Mouse (Mus musculus) left cerebral cortex, adult 9 months (tissue): ENCODE results near the gene Pfdn6.
"Not testable (repeated sequence)": the region's sequence is repeated elsewhere in the genome, so short reads cannot be mapped to it uniquely, and the experiment has no call there.

Experiments used
- DNase-seq, 2 experiments: peaks; one replicate each; pipeline ENCODE4 v3.0.0; 2022; ENCODE audit warnings: low spot score in 2 of 2

Gene Pfdn6

GRCm38 (mm10) chr17:33897114-33897794 is 42.9 kb downstream of the Pfdn6 start:
- DNase-seq: no peak

DNA sequence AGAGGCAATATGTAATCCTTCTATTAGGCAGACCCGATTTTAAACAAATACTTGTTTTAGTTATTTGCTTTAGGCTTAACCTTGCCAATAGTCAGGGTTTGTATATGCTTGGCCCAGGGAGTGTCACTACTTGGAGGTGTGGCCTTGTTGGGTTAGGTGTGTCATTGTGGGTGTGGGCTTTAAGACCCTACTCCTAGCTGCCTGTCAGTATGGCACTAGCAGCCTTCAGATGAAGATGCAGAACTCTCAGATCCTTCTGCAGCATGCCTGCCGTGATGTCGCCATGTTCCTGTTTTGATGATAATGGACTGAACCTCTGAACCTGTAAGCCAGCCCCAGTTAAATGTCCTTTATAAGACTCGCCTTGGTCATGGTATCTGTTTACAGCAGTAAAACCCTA is 47.1 kb downstream of the Pfdn6 start:
- DNase-seq: not testable (repeated sequence)

DNA sequence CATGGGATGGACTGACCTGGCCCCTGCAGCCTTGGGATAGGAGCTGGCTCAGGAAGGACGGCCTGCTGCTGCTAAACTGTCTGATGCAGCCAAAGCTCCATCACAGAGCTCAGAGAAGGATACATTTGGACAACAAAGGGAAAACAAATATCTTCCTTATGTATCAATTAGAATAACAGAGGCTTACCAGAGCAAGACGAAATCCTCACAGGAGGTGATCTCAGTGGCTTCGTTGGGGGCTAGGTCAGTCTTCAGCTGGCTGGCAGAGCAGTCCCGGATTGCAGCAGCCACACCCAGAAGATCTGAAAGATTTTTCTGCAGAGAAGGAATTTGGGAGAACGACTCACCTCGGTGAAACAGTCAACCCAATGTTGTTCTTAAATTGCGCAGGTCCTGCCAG is 47.7 kb downstream of the Pfdn6 start:
- no peak for DNase-seq

DNA sequence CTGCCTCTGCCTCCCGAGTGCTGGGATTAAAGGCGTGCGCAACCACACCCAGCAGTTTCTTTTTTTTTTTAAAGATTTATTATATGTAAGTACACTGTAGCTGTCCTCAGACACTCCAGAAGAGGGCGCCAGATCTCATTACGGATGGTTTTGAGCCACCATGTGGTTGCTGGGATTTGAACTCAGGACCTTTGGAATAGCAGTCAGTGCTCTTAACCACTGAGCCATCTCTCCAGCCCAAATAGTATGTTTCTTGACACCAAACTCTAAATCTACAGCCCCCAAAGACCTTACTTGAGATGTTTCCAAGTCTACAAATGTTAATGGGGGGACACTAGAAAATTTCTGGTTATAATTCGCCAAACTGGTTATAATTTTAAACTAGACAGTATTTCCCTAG is 48.3 kb downstream of the Pfdn6 start:
- DNase-seq: not testable (repeated sequence)

GRCm38 (mm10) chr17:33891357-33891756 is 48.8 kb downstream of the Pfdn6 start:
- no peak for DNase-seq

DNA sequence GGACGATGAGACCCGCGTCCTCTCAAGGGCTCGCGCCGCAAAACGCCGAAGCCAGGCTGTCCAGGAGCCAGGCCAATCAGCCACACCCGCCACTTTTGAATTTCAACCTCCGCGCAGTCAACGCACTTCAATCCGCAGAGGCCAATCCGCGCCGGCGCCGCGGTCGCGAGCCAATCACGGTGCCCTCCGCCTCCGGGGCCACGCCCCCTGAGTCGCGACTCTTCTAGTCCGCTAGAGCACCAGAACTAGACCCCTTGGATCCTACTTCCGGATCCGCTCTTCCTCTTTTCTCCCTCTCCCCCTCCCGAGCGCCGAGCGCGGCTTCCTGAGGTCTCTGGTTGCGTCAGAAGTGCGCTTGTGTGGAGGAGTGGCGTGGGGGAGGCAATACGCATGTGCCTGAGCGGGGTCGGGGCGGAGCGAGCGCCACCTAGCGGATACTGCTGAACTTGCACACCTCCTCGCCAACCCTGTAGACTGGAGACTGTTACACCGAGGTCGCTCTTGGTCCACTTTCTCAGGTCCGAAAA is 49.5 kb downstream of the Pfdn6 start, which contains the start of gene Kifc1:
Gene Kifc1, minus strand, starts transcription at position 129 of the 527 bp plus-strand sequence.
- DNase-seq: peak; percentile 100

- DNase-seq: not testable (repeated sequence)
Measured at GRCm38 (mm10) chr17:33889941-33890532, 50.1 kb downstream of the Pfdn6 start.
